Mouse (Mus musculus): ENCODE measurements around the gene Stpg1.

Gene Stpg1

DNA sequence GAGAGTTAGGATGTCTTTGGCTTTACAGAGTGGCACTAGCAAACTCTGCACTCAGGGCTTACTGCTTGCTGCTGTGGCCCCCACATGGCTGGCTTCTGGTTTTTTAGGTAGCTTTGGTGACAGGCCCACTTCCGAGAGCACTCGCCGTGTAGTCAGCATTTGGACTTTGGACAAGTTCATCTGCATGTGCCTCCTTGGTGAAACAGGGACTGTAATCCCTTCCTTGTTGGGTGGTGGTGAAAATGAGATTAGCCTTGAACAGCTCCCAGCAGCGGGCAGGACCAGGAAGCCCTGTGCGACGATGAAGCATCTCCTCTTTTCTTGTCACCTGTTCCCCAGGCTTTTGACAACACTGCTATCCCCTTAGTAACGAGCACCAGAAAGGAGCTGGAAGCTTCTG, 19.3 kb downstream of the Stpg1 start:
- no peak for DNase-seq (ENCODE audit: low read depth, low spot score)

DNA sequence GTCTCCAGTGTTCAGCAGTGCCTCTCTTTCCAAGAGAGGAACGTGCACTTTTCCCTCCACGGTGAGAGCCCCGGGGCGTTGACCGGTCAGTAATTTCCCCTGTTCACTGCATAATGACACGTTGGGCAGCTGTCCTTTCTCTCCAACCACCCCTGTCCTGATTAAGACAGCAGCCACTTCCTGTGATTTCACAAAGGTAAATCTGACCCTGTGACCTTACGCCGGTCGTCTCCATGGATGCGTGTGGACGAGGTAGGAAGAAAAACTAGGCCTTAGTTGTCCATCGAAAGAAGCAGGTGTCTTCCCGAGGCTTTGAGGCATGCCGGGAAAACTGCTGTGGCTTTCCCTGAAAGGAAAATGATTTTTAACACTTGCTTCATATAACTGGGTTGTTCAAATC, 20.3 kb downstream of the Stpg1 start:
- DNase-seq (ENCODE audit: low read depth, low spot score) = no peak

DNA sequence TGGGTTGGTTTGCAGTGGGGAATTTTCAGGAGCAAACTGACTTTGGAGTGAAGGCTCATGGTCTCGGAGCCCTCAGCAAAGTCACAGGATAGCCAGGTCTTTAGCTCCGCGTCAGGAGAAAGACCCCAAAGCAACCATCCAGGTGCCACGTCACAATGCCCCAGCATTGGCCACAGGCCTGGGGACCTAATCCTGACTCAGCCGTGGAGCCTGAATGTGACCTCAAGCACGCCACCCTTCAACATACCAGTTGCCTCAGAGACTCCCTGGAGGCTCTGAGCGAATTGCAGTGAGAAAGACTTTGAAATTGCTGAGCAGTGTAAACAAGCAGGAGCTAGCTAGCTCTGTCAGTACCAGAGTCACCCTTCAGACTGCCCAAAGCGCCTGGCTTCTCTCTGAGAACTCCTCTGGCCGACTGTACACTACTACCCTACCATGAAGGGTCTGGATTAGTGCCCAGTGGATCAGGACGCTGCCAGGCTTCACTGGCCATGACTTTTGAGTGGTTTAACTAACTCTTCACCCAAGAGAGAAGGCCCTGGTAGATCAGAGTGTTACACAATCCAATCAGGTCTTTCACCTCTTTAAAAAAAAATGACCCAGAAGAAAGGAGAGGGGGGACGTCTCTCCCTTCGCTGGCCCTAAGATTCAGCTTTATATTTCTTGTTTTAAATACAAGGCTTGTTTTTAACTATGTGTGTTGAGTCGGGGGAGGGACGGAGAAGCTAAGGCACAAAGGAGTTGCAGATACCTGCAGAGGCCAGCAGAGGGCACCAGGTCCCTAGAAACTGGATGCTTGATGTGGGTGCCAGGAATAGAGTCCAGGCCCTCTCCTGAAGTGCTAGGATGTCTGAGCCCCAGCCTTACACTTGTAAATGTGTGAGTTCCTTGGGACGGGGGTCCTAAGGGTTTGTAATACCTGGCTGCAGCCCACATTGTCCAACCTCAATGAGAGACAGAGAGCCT, 22.0 kb downstream of the Stpg1 start:
- peak; percentile 79 for DNase-seq (ENCODE audit: low read depth, low spot score)

DNA sequence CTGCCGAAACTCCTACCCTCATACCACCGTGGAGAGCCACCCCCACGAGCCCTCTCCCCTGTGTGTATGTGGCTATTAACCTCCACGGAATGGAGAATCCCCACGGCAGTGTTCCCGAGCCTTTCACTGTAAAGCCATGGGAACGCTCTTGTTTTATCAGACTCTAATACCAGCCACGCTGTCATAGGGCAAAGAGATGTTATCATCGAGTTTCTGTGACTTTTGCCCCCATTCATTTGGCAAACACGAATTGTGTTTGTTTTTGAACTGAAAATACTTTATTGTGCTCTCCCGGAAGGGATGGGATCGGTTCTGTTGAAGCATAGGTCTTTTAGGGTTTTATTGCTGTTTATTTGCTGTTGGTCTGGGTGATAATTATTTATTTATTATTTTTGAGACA, 23.5 kb downstream of the Stpg1 start:
- DNase-seq (ENCODE audit: low read depth, low spot score) = no peak

DNA sequence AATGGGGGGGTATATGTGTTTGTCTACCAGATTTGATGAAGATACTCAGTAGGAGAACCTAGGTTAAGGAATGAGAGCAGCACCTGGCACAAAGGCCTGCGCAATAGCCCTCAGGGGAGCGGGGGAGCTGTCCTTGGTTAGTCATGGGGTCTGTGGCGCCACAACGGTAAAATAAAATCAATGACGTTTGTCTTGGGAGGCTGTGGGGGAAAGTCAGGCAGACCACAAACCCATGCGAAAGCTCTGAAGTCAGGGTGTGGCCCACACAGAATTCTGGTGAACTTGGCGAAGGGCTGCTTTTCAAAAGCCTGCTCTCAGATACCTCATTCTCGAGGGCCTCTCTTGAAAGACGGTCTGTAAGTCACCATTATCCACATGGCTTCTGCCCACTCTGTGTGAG, 25.8 kb downstream of the Stpg1 start:
- DNase-seq (ENCODE audit: low read depth, low spot score) = no peak

DNA sequence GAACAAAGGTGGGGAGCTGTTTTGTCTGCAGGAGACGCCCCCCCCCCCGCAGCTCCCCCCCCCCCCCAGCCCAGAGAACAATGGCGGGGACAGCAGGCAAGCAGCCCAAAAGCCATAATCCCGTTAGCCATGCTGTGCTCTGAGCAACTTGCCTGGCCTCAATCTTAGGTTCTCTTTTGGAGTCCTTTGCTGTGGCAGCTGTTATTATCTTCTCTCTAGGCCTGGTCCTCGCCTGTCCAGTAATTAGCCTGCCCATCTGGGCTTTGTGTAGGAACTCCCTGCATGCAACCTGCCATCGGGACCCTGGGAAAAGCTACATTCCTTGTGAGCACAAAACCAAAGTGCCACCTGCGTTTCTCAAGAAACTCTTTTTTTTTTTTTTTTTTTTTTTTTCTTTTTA, 29.3 kb downstream of the Stpg1 start:
- no peak for DNase-seq (ENCODE audit: low read depth, low spot score)

DNA sequence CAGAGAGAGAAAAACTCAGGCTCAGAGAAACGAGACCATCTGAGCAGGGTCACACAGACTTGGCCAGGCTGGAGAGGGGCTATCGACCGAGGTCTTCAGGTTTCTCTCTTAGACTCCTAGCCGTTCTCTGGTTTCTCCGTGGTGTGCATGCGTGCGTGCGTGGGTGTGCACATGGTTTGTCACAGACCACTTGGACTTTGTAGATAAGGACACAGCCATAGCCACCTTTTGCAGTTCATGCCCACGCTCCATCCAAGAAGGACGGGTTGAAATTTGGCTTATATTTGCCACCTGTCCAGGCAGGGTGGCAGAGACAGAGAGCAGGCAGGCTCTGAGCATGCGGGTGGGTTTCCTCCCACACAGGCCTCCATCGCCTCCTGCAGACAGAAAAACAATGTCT, 30.5 kb downstream of the Stpg1 start:
- no peak for DNase-seq (ENCODE audit: low read depth, low spot score)

DNA sequence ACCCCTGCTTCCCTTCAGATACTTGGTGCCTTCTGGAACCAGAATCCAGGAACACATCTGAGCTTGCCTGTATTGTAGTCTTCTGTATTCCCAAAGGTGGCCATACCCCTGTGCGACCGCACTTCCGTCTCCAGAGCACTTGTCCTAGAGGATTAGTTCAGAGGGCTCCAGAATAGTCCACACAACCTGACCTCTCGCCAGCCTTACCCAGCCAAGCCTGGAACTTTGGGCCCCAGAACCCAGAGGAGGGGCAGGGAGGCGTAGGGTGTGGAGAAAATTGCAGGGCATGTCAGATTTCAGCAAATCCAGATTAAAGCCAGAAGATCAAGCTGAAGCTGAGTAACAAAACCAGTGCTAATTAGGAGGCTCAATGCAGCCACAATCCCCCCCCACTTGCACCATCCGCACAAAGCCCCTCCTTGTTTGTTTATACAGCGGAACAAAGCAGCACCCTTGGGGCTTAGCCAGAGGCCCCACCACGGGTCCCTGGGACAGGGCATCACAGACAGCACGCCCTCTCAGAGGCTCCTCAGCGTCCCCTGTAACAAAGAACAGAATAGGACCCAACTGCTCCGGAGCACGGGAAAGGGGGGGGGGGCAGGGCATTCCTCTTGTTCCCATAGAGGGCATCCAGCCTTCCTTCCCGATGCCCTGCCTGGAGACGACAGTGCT, 31.6 kb downstream of the Stpg1 start:
- no peak for DNase-seq (ENCODE audit: low read depth, low spot score)

DNA sequence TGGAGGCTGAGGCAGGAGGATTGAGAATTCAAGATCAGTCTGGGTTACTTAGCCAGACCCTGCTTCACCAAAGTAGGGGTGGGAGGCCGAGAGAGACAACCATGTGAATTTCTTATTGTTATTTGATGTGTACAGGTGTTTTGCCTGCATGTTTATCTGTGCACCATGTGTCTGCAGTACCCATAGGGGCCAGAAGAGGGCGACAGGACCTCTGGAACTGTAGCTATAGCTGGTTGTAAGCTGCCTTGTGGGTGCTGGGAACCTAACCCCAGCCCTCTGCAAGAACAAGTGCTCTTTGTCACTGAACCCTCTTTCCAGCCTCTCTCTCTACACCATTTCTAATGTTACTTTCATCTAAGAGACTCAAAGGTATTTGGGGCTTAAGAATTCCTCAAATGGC, 35.7 kb downstream of the Stpg1 start:
- peak; percentile 59 for DNase-seq (ENCODE audit: low read depth, low spot score)

DNA sequence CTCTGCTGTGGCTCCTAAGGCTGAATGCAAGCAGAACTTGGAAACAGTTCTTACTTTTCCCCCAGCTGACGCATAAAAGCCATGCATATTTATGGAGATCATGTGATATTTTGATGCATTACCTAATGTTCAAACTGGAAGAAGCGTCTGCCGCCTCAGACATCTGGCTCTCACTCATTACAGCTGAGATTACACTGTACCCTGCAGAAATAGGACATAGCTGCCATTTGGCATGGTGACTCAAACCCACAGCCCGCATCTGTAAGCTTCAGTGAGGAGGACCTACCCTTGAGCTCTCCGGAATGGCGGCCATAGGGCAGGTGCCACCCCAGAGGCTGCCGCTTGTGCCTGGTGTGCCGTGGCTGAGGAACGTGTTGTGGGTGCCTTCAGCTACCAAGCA, 36.6 kb downstream of the Stpg1 start:
- no peak for DNase-seq (ENCODE audit: low read depth, low spot score)

DNA sequence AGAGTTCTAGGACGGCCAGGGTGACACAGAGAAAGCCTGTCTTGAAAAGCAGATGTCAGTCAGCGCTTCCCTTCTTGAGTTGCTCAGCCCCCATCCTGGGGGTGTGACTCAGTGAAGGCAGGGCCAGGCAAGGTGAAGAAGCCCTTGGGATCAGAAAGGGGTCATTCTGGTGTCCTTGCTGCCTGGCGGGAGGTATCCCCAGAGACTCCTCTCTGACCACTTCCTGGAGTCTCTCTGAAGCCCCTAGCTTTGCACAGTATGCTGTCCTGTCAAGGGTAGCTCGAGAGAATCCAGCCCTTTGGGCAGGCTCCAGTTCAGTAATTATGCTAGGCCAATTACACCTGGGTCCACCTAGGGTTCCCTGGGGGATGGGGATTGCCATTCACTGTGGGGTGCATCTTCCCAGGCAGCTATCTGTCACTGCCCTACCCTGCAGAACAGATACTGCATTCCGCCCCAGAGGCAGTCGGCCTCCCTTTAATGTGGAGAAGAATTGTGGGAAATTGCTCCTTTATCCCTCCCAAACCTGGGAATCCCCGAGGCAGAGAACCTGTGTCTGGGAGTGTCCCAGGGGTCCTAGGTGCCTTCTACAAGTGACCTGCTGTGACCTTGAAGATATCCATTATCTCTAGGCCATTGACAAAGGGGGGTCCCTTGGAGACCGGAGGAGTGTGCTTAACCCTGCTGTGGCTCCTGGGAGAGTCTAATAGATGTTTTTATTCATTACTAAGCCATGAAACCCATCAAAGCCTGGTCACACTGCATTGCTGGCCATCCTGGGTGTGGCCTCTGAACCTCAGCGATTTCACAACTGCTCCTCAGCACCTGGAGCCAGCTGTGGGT, 37.4 kb downstream of the Stpg1 start:
- peak; percentile 87 for DNase-seq (ENCODE audit: low read depth, low spot score)

DNA sequence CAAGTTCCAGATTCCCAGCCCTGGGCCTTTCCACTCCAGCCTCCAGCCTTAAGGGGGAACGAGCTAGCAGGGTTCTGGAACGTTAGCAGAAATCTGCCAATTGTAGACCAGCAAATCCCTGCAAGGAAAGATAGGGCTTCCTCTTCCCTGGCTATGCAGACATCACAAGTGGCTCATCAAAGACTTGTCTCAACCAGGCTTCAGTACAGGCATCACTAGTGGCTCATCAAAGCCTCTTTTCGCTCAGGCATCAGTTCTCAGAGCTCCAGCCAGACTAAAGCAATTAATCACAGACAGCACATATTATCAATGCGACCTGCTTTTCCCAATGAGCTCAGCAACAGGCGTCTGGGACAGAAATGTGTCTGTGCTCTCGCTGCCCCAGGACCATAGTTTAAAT, 38.4 kb downstream of the Stpg1 start:
- peak; percentile 87 for DNase-seq (ENCODE audit: low read depth, low spot score)

DNA sequence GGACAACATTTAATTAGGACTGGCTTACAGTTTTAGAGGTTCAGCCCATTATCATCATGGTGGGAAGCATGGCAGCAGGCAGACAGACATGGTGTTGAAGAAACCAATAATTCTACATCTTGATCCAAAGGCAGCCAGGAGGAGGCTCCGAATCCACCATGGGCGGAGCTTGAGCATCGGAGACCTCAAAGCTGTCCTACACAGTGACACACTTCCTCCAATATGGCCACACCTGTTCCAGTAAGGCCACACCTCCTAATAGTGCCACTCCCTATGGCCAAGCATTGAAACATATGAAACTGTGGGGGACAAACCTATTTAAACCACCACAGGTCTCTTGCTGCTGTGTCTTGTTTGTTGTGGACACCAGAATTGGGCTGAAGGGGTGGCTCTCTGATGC, 40.4 kb downstream of the Stpg1 start:
- peak; percentile 66 for DNase-seq (ENCODE audit: low read depth, low spot score)

DNA sequence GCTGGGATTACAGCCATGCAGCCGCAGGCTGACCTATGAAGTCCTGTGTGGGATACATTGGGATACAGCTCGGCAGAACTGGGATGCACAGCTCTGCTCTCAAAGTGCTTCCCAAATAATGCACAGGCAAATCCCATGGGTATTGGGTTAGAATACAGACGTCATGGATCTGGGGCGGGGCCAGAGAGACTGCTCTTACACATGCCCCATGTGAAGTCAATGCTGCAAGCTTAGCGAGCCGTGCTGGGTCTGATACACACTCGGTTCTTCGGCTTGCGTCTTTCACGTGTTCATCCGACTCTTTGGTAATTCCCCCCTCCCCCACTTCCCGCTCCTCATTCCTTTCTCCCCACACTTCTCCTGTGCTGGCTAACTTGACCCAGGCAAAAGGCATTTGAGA, 44.5 kb downstream of the Stpg1 start:
- DNase-seq (ENCODE audit: low read depth, low spot score) = peak; percentile 37

DNA sequence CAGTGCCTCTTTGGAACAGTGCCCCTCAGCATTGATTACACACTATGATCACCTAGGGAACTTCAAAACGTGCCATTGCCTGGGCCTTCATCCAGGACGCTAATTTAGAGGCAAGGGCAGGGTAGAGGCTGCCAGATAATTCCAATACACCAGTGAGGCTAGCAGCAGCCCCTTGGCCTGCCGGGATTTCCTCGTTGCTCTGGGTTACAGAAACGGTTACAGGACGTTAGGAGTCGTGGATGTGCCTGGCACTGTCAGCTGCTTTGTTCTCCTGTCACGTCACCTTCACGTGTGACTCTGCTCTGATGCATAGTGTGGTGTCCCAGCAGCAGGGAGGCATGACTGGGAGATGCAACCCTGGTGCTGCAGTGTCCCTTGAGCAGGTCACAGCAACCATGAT, 45.5 kb downstream of the Stpg1 start:
- no peak for DNase-seq (ENCODE audit: low read depth, low spot score)

DNA sequence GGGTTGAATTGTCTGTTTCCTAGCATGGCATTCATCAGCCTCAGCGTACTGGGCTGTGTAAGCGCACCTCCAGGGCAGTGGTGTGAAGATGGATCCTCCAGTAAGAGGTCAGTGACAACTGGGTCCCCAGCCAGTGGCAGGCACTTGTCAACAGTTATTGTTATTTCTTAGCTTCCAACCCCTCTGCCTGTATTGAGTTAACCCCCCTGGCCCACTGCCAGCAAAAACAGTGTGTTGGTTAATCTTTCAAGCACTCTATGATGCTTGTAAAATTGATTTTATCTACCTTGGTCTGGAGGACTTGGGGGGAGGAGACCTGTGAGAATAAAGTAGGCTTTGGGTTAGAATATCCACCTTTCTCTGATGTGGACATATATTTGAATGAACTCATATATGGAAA, 49.7 kb downstream of the Stpg1 start:
- no peak for DNase-seq (ENCODE audit: low read depth, low spot score)

DNA sequence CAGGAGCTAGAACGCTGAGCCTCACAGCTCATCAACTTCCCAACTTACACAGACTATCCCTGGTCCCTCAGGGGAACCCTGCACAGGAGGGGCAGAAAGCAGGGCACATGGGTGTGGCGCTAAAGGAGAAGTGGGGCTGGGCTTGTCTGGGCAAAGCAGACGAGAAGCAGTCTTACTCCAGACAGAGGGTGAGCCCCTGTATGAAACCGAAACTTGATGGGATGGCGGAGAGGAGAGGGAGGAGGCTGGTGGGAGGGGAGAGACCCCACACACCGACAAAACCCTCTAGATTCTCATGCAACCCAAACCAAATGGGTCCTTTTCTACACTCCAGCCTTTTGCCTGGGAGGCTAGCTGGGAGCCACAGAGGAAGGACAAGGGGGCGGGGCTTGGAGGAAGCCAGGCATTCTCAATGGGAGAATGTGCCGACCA, 50.5 kb downstream of the Stpg1 start:
- DNase-seq (ENCODE audit: low read depth, low spot score) = peak; percentile 78

DNA sequence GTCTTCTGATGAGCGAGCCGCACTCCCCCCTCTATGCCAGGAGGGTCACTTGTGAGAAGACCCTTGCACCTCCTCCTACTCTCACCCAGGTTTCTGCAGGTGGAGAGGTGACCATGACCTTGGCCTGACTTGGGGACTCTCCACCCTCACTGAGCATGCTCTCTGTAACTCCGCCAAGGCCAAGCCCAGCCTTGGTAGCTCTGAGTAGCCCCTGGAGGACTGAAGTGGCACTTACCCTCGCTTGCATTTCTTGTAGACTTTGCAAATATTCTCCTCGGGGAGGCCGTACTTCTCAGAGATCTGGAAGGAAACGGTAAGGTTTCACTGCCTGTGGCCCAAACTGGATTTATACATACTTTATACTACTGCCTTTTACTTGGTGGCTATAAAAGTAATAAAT, 51.4 kb downstream of the Stpg1 start:
- peak; percentile 70 for DNase-seq (ENCODE audit: low read depth, low spot score)

DNA sequence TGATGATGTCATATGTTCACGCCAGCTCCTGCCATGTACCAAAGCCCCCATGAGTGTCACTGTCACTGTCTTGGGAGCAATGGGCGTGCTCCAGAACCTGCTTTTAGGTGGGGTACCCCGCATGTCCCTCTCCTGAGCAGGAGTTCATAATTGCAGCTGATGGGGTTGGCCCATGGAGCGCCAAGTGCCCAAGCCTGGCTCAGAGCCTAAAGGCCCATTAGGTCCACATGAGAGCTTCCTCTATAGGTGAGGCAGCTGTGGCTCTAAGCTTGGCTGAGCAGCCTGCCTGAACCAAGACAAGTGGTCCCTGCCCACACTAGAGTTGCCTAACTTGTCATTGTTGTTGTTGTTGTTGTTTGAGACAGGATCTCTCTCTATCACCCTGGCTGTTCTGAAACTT, 52.2 kb downstream of the Stpg1 start:
- DNase-seq (ENCODE audit: low read depth, low spot score) = no peak

DNA sequence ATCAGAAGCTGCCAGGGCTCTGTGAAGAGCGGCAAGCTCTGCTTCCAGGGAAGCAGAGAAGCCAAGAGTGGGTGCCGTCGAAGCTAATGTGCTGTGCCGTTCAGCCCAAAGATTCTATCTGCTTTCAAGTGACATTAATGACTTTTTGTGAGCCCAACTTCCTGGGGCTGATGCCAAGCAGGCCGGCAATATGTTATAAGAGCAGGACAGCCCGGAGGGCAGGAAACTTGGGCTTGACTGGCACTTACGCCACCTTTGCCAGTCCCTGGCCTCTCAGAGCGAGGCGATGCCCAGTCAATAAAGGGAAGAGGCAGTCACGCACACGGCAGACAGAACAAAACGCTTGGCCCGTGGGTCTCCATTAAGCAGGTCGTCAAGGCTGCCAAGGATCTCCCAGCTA, 53.0 kb downstream of the Stpg1 start:
- DNase-seq (ENCODE audit: low read depth, low spot score) = no peak

DNA sequence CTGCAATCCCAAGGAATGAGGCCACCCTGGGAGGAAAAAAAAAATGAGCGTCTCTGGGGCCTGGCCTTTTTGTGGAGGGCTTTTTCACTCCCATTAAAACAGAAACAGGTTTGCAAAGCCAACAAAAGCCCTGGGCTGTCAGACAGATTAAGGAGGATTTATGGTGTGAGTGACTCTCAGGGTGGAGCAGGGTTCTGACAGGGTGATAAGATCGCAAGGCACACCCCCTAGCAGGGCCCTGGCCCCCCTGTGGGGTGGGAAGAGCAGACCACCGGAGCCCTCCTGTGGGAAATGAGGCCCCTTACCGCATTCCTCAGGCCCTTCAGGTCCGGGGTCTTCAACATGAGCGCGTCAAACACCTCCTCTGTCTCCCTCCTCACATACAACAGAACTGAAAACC, 53.5 kb downstream of the Stpg1 start:
- DNase-seq (ENCODE audit: low read depth, low spot score) = peak; percentile 67

DNA sequence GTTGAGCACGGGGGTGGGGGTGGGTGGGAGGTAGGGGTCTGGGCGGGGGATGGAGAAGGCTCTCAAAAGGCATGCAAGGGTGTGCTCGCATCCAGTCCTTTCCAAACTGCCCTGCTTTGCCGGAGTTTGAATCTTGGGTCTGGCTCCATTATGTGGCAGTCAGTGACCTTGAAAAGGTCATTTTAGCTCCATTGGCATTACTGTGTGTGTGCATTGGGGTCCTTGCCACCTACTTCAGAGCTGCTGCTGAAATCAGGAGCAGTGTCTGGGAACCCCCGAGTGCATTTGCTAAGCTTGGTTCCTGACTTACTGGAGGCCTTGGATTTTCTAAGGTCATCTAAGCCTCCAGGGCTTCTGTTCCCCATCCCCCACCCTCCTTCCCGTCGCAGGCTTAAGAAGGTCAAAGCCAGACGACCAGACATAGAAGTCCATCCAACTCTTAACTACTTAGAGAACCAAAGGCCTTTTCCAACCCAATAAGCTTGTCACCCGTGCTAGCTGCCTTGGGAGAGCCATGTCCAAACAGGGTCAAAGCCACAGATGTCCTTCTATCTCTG, 54.0 kb downstream of the Stpg1 start:
- peak; percentile 79 for DNase-seq (ENCODE audit: low read depth, low spot score)

Data from ES-CJ7 (cell line).